16 mouse cellular contexts compared by ENCODE assay signal in the genomic region with DNA sequence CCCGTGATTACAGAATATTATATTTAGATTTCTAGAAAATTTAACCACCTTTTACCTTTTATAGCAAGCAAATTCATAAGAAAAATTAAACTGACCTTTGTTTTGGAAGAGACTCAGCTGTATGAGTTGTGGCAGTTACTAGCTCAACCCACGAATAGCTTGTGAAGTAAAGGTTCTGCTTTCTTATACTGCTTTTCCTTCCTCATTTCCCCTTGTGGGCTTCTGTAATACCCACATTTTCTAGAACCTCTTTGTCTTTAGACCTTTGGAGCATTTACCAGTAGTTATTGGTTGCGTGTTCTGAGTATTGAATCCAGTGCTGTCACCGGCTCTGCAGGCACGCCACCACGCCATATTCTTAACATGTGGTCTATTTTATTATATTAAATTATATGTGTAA. TPM values are rescaled to one million over a fixed set of nuclear protein-coding genes. Genes with fewer than 3 reads are reported as not detected.
A peak's percentile ranks its signal among the peaks of the same experiment; 100 is the strongest.
DNase-seq lines count a peak whose midpoint lies in the region; ATAC-seq and TF ChIP-seq lines count a peak whose summit lies in the region.
"Had no signal": no experiment of that assay in that cellular context is flagged by ENCODE, and none has a peak within 500 bp of the region (broad histone marks: within the 10 kb centered on the region; RNA-seq: fewer than 3 reads in every experiment).

P2ry13 (minus strand) TSS at position 156 of the 400 bp plus-strand sequence.

- no peak for ATAC-seq in hindbrain, embryonic 11.5 days (ENCODE audit: low FRiP score)
- ATAC-seq: forebrain, postnatal 0 days had no signal

- H3K4me1 ChIP-seq in CH12.LX (ENCODE audit: control insufficient read depth in 1 of 2, insufficient read depth in 2 of 2), result peaks cover 5 to 54% of the 10 kb centered on the region in 2 experiments; a peak in 3 of 4 replicates
- H3K4me1 ChIP-seq in hindbrain, embryonic 11.5 days (replicated peaks; ENCODE audit: control insufficient read depth, insufficient read depth, low read length), result no peaks in the 10 kb centered on the region

- DNase-seq in left cerebral cortex, postnatal 14 days (ENCODE audit: low spot score in 2 of 2), result no peak
- DNase-seq in left cerebral cortex, postnatal 4 days, result no peak
- DNase-seq in 416B (ENCODE audit: low read depth), result peak; percentile 64
- DNase-seq in CH12.LX (ENCODE audit: extremely low read depth), result peak; percentile 51
- no peak for DNase-seq in left cerebral cortex, postnatal 36 days (ENCODE audit: low spot score in 2 of 2)
- no peak for DNase-seq in urinary bladder, postnatal 25 days (ENCODE audit: low spot score)
- no peak for DNase-seq in gastrocnemius, postnatal 25 days
- DNase-seq in hindbrain, embryonic 11.5 days (ENCODE audit: low spot score), result no peak
- DNase-seq: cerebellum, adult 2 months; embryo, embryonic 11 days; forebrain, postnatal 0 days; kidney, adult 9 months; lung, postnatal 14 days; thymus, postnatal 36 days had no signal

- in situ Hi-C loops in CH12.LX (cut with MboI; ENCODE audit: low pct_ligation_motif_present, low pct_unique_long_range_greater_than_20kb, low sequenced_read_pairs), result no loop called here

- dilution Hi-C loops in CH12.LX (cut with MboI; ENCODE audit: extremely low pct_ligation_motif_present, extremely low pct_unique_long_range_greater_than_20kb, low sequenced_read_pairs), result no loop called here

- H3K27me3 ChIP-seq in CH12.LX (replicated peaks), result no peaks in the 10 kb centered on the region
- no peaks in the 10 kb centered on the region for H3K27me3 ChIP-seq in hindbrain, embryonic 11.5 days (ENCODE audit: control insufficient read depth, insufficient read depth, low read length)
- H3K27me3 ChIP-seq: limb, embryonic 15.5 days had no signal

- H3K27ac ChIP-seq in CH12.LX (ENCODE audit: insufficient read depth, low read depth), result peak within 1 kb of the TSS; percentile 16; the same call in 1 of the 2 replicates
- no peak within 1 kb of the TSS for H3K27ac ChIP-seq in hindbrain, embryonic 11.5 days (ENCODE audit: low read depth, low read length)
- H3K27ac ChIP-seq: limb, embryonic 15.5 days had no signal

- peak within 1 kb of the TSS; percentile 60 for H3K4me2 ChIP-seq in CH12.LX (ENCODE audit: insufficient read depth, low read depth, poor library complexity, severe bottlenecking)
- H3K4me2 ChIP-seq in hindbrain, embryonic 11.5 days (replicated peaks; ENCODE audit: low read depth, low read length), result no peak within 1 kb of the TSS
- H3K4me2 ChIP-seq: limb, embryonic 15.5 days had no signal

- no peak for TF ChIP-seq CTCF in CH12.LX (conservative IDR thresholded peaks at IDR 0.05 in 1 of 2, IDR thresholded peaks at IDR 0.05 in 1 of 2; ENCODE audit: low read depth in 2 of 2, low read length in 2 of 2)

- H3K9ac ChIP-seq in CH12.LX (ENCODE audit: insufficient read depth, low read depth), result peak within 1 kb of the TSS; percentile 25
- no peak within 1 kb of the TSS for H3K9ac ChIP-seq in hindbrain, embryonic 11.5 days (ENCODE audit: low read depth, low read length)
- H3K9ac ChIP-seq: forebrain, postnatal 0 days; limb, embryonic 15.5 days had no signal

- no peak for TF ChIP-seq POLR2A in CH12.LX (IDR thresholded peaks at IDR 0.05; ENCODE audit: low read depth, low read length)

- peak within 1 kb of the TSS in 2 of 3 experiments; percentile 19 to 26 for H3K4me3 ChIP-seq in CH12.LX (replicated peaks in 1 of 3; ENCODE audit: low read depth in 2 of 3, low read length in 2 of 3, poor library complexity in 1 of 3)
- H3K4me3 ChIP-seq in hindbrain, embryonic 11.5 days (ENCODE audit: low read depth, low read length), result no peak within 1 kb of the TSS
- H3K4me3 ChIP-seq: erythroblast, embryonic 14.5 days; limb, embryonic 15.5 days had no signal

- no peak for TF ChIP-seq EP300 in CH12.LX (IDR thresholded peaks at IDR 0.05; ENCODE audit: low read length)

- no peaks in the 10 kb centered on the region for H3K9me3 ChIP-seq in CH12.LX (replicated peaks; ENCODE audit: low read length)
- no peaks in the 10 kb centered on the region for H3K9me3 ChIP-seq in hindbrain, embryonic 11.5 days (ENCODE audit: control insufficient read depth, low read length)
- H3K9me3 ChIP-seq: limb, embryonic 15.5 days had no signal

- no peak for TF ChIP-seq RAD21 in CH12.LX (IDR thresholded peaks at IDR 0.05; ENCODE audit: low read depth, low read length)

- intact Hi-C loops in left cerebral cortex, postnatal 14 days (cut with DNase I), result no loop called here
- intact Hi-C loops in left cerebral cortex, postnatal 4 days (cut with DNase I), result no loop called here
- intact Hi-C loops in left cerebral cortex, postnatal 36 days (cut with DNase I), result no loop called here

- no peaks in the 10 kb centered on the region for H3K79me2 ChIP-seq in CH12.LX (replicated peaks; ENCODE audit: control insufficient read depth, extremely low read depth, insufficient read depth, poor library complexity, severe bottlenecking)

- WGBS in hindbrain, embryonic 11.5 days, result 91% methylated on average over 6 of the region's 6 CpGs

- H3K36me3 ChIP-seq in CH12.LX (replicated peaks in 1 of 2; ENCODE audit: control insufficient read depth in 1 of 2, insufficient read depth in 1 of 2, low read length in 1 of 2), result no peaks in the 10 kb centered on the region
- no peaks in the 10 kb centered on the region for H3K36me3 ChIP-seq in hindbrain, embryonic 11.5 days (ENCODE audit: control insufficient read depth, insufficient read depth, low read length)
- H3K36me3 ChIP-seq: limb, embryonic 15.5 days had no signal

TF ChIP-seq in CH12.LX, 34 proteins besides CTCF, POLR2A, EP300 and RAD21:
- TF ChIP-seq UBTF (IDR thresholded peaks at IDR 0.05; ENCODE audit: low read depth, low read length), result no peak
- no peak for TF ChIP-seq MAFK (IDR thresholded peaks at IDR 0.05; ENCODE audit: insufficient replicate concordance, low read length)
- TF ChIP-seq TCF12 (IDR thresholded peaks at IDR 0.05; ENCODE audit: low read depth, low read length), result no peak
- peak; percentile 38; the same call in 1 of the 2 replicates for TF ChIP-seq ETS1 (conservative IDR thresholded peaks at IDR 0.05; ENCODE audit: low read depth, low read length)
- TF ChIP-seq BHLHE40 (IDR thresholded peaks at IDR 0.05; ENCODE audit: low read depth, low read length), result no peak
- 0 out of 2 replicates have a peak, but pooled peaks have one; percentile 15 for TF ChIP-seq MYC (IDR thresholded peaks at IDR 0.05; ENCODE audit: low read depth, low read length)
- TF ChIP-seq ZMIZ1 (IDR thresholded peaks at IDR 0.05; ENCODE audit: low read depth, low read length), result no peak
- TF ChIP-seq CHD1 (IDR thresholded peaks at IDR 0.05; ENCODE audit: low read depth, low read length), result no peak
- TF ChIP-seq ZC3H11A (IDR thresholded peaks at IDR 0.05; ENCODE audit: low read depth, low read length), result no peak
- TF ChIP-seq SIN3A (IDR thresholded peaks at IDR 0.05; ENCODE audit: low read length), result no peak
- TF ChIP-seq ZKSCAN1 (IDR thresholded peaks at IDR 0.05; ENCODE audit: borderline replicate concordance, low read depth, low read length), result no peak
- TF ChIP-seq USF2 (conservative IDR thresholded peaks at IDR 0.05; ENCODE audit: low read depth, low read length), result no peak
- TF ChIP-seq MAX (IDR thresholded peaks at IDR 0.05; ENCODE audit: low read length), result no peak
- TF ChIP-seq MAZ (IDR thresholded peaks at IDR 0.05; ENCODE audit: low read depth, low read length), result no peak
- TF ChIP-seq TBP (conservative IDR thresholded peaks at IDR 0.05; ENCODE audit: low read depth, low read length), result 0 out of 2 replicates have a peak, but pooled peaks have one; percentile 20
- no peak for TF ChIP-seq NELFE (IDR thresholded peaks at IDR 0.05; ENCODE audit: low read depth, low read length)
- no peak for TF ChIP-seq ZNF384 (IDR thresholded peaks at IDR 0.05; ENCODE audit: low read depth, low read length)
- TF ChIP-seq MEF2A (IDR thresholded peaks at IDR 0.05; ENCODE audit: borderline replicate concordance, low read depth, low read length), result 0 out of 2 replicates have a peak, but pooled peaks have one; percentile 31
- no peak for TF ChIP-seq JUN (IDR thresholded peaks at IDR 0.05; ENCODE audit: insufficient read depth, low read depth, low read length)

RNA-seq across cellular contexts. Expression of gene P2ry13, which starts in this region (rescaled TPM):
- 10 to 100 TPM; 11.6 to 14.4 TPM for total RNA-seq in left cerebral cortex, postnatal 14 days (2021)
- 1 to 10 TPM; 2.8 TPM for total RNA-seq in left cerebral cortex, postnatal 4 days (2021)
- total RNA-seq in CH12.LX (2012; rRNA removed) (0.08 and 0.38 TPM in 2 replicates), CH12.LX (2014; rRNA removed) (1.2 and 1.3 TPM in 2 replicates)
- polyA plus RNA-seq in CH12.LX (2012; ENCODE audit: insufficient read length, low read depth), result 1.1 and 1.2 TPM in 2 replicates
- 10 to 100 TPM; 10.3 to 11.2 TPM for total RNA-seq in left cerebral cortex, postnatal 36 days (2021)
- total RNA-seq in gastrocnemius, postnatal 25 days (2021), result under 1 TPM; 0.13 to 0.41 TPM
- 1.0 and 1.4 TPM in 2 replicates for polyA plus RNA-seq in hindbrain, embryonic 11.5 days (2014; fragmentation: Nextera tagmentation; extraction: Ambion mirVana)
- polyA plus RNA-seq: erythroblast, embryonic 14.5 days had no signal

Comparison
In these comparisons a context has a peak if more than half of its experiments do, and no peak if none do; other contexts are left out.
1. DNase-seq: peak in 416B (single experiment) and CH12.LX (single experiment); none in left cerebral cortex, postnatal 14 days (0 of 2), left cerebral cortex, postnatal 4 days (single experiment), left cerebral cortex, postnatal 36 days (0 of 2), urinary bladder, postnatal 25 days (single experiment), gastrocnemius, postnatal 25 days (single experiment) and hindbrain, embryonic 11.5 days (single experiment).